Mouse (Mus musculus) ES-Bruce4 (cell line): Measurements from ENCODE around the gene Col6a5.

Source experiments
- CTCF ChIP-seq: IDR thresholded peaks from one replicate; pipeline ENCODE4 v1.8.1; 2011; ENCODE audit warnings: low read depth, low read length
- POLR2A ChIP-seq: IDR thresholded peaks from one replicate; pipeline ENCODE4 v1.8.1; 2011; ENCODE audit warnings: low read length; ENCODE audit not compliant: insufficient read depth

DNA sequence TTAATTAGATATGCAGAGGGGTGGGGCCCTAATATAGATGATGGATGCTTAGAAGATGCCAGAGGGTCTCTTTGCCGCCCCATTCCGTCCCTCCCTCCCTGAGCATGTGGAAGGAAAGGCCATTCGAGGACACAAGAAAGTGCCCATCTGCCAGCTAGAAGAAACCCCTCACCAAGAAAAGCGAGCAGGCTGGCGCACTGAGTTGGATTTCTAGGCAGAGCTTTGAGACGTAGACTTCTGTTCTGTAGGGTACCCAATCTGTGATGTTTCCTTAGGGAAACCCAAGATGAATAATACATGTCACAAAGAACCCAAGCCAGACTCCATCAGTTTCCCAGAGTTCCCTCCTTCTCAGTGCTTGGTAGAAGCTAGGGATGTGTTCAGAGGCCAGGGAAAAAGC, 29.0 kb upstream of the Col6a5 start:
- TF ChIP-seq POLR2A (no peak), CTCF (no peak)
